Mouse (Mus musculus) heart, embryonic 14.5 days (tissue): ENCODE data around the gene Cd3eap. TPM values are rescaled to one million over a fixed set of nuclear protein-coding genes. Genes with fewer than 3 reads are reported as not detected.

Experiments
- ATAC-seq: fragments of 200-750 bp; cut with Nextera tagmentation; 2 replicates; pipeline ENCODE4 v1.8.0; 2017; ENCODE audit warnings: low read depth, moderate TSS enrichment; ENCODE audit not compliant: insufficient number of reproducible peaks, insufficient read depth, low FRiP score
- H3K27ac ChIP-seq, 2 experiments: fragments of 200-500 bp in 1 of 2; fragments of 300-500 bp in 1 of 2; sonication (generic) in 1 of 2; replicated peaks in 1 of 2; 2 replicates each; pipeline ENCODE4 v1.5.1; 2012 to 2014; ENCODE audit warnings: low read depth in 2 of 2, low read length in 2 of 2, control low read depth in 1 of 2, mild to moderate bottlenecking in 1 of 2, mixed read lengths in 1 of 2; ENCODE audit not compliant: control insufficient read depth in 1 of 2, insufficient read depth in 1 of 2
- H3K27me3 ChIP-seq: fragments of 300-500 bp; sonication (generic); 2 replicates; pipeline ENCODE4 v1.6.1; 2014; ENCODE audit warnings: mild to moderate bottlenecking, low read length, control low read depth; ENCODE audit not compliant: control insufficient read depth, insufficient read depth
- H3K36me3 ChIP-seq: fragments of 300-500 bp; sonication (generic); 2 replicates; pipeline ENCODE4 v1.6.1; 2014; ENCODE audit warnings: mild to moderate bottlenecking, control low read depth, low read length, mixed read lengths; ENCODE audit not compliant: control insufficient read depth, insufficient read depth
- H3K4me1 ChIP-seq, 2 experiments: fragments of 200-500 bp in 1 of 2; fragments of 300-500 bp in 1 of 2; sonication (generic) in 1 of 2; 2 replicates each; pipeline ENCODE4 v1.6.1; 2012 to 2014; ENCODE audit warnings: low read length in 2 of 2, control low read depth in 1 of 2, mixed read lengths in 1 of 2; ENCODE audit not compliant: control insufficient read depth in 2 of 2, insufficient read depth in 2 of 2
- H3K4me2 ChIP-seq: fragments of 300-500 bp; sonication (generic); 2 replicates; pipeline ENCODE4 v1.6.1; 2014; ENCODE audit warnings: mild to moderate bottlenecking, low read length
- H3K4me3 ChIP-seq, 2 experiments: fragments of 200-500 bp in 1 of 2; fragments of 300-500 bp in 1 of 2; sonication (generic) in 1 of 2; 2 replicates each; pipeline ENCODE4 v1.5.1; 2012 to 2014; ENCODE audit warnings: low read length in 2 of 2, mild to moderate bottlenecking in 2 of 2, control low read depth in 1 of 2, low read depth in 1 of 2, moderate library complexity in 1 of 2; ENCODE audit not compliant: control insufficient read depth in 1 of 2, insufficient read depth in 1 of 2
- H3K9ac ChIP-seq: fragments of 300-500 bp; sonication (generic); 2 replicates; pipeline ENCODE4 v1.6.1; 2014; ENCODE audit warnings: mild to moderate bottlenecking, low read length
- H3K9me3 ChIP-seq: fragments of 300-500 bp; sonication (generic); 2 replicates; pipeline ENCODE4 v1.6.1; 2016; ENCODE audit warnings: low read length, control low read depth; ENCODE audit not compliant: control insufficient read depth
- WGBS: fragments of 180-500 bp; shearing (Covaris S2); extraction: QIAGEN DNeasy Blood & Tissue Kit; methylation state at CpG from one replicate; pipeline ENCODE4 v1.1.7; 2014; 5-methylcytosine and 5-hydroxymethylcytosine counted together
- polyA plus RNA-seq: library from polyadenylated mRNA; unstranded; fragments of >200 nt; fragmentation: Nextera tagmentation; extraction: Ambion mirVana; gene quantifications from 2 replicates; pipeline ENCODE4 v1.2.1, GENCODE M21; 2014

Gene Cd3eap
- polyA plus RNA-seq, 1 experiment from 2014 or later: 15.7 TPM

DNA sequence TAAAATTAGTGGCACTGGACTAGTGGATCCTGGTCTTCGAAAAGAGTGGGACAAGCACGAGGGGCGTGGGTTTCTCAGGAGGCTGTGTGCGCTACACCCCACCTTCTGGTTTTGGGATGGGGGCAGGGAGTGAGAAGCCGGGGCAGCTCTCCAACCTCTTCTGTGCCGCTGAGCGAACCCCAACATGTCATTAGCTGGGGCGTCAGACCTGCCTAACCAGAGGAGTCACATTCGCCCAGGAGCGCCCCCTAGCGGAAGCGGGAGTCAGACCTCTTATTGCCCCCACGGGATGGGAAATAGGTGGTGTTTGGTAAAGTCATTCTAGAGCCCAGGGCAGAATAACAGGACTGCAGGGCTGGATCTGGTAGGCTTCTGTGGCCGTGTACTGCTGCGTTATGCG is 2.4 kb upstream of the Cd3eap start:
- Histone ChIP-seq H3K9me3 (no peaks in the 10 kb centered on the region), H3K4me3 (peak overlapping the region; percentile 56 to 65), H3K9ac (peak overlapping the region; percentile 74), H3K27ac (peak overlapping the region; percentile 87 to 92), H3K36me3 (peaks cover 11% of the 10 kb centered on the region), H3K27me3 (no peaks in the 10 kb centered on the region), H3K4me2 (peak overlapping the region; percentile 80), H3K4me1 (peaks cover 24 to 43% of the 10 kb centered on the region in 2 experiments)
- ATAC-seq: no peak
- whole genome bisulfite sequencing: 5% methylated on average over 16 of the region's 16 CpGs

DNA sequence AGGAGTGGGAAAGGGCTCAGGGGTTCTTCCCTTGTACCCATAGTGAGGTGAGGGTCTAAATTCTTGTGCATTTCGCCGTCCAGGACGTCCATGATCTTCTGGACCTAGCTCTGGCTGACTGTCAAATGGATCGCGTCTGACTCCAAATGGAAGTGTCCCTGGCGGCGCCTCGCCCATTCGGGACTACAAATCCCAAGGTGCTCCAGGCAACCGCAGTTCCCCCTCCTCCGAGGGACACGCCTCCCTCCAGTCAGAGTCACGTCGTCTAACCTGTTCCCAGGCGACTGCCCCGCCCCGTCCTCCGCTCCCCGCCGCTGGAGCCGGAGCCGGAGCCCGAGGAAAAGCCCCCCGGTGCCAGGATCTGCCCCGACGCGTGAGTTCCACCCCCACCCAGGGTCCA is 1.7 kb upstream of the Cd3eap start:
- H3K9ac ChIP-seq: peak overlapping the region; percentile 74
- no peaks in the 10 kb centered on the region for H3K27me3 ChIP-seq
- H3K27ac ChIP-seq: peak overlapping the region; percentile 87 to 92
- no peaks in the 10 kb centered on the region for H3K9me3 ChIP-seq
- H3K36me3 ChIP-seq: peaks cover 19% of the 10 kb centered on the region
- peak overlapping the region; percentile 56 to 65 for H3K4me3 ChIP-seq
- peak overlapping the region; percentile 80 for H3K4me2 ChIP-seq
- ATAC-seq: peak; percentile 76
- peaks cover 24 to 43% of the 10 kb centered on the region in 2 experiments for H3K4me1 ChIP-seq
- under 1% methylated on average over 27 of the region's 27 CpGs for WGBS

DNA sequence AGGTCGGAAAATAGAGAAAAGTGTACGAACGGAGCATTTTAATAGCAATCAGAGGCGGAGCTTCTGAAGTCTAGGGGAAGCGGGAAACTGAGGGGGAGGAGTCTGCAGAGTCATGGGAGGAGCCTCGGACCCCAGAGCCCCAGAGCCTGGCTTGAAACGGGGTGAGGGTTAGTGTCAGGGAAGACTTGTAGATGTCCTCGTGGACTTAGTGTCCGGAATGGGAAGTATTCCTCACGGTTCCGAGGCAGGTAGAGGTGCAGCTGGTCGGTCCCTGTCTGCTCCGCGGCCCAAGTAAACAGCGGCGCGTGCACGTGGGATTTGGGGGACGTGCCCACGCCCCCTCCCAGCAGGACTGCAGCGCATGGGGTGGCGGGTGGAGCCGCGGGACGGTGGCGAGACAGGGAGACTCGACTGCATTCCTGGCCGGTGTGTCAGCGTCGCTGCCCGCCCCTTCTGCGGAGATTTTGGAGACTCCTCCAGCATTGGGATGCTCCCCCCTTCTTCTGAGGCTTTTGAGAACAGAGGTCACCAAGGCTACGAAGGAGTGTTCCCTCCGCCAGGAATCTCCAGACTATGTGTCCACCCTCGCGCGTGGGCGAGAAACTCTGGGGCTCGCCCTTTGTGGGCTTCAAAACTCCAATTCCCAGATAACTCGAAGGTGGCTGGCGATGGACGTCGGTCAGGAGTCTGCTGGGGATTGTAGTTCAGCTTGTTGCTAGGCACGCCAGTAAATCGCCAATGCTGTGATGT is 784 bp upstream of the Cd3eap start:
- no peaks in the 10 kb centered on the region for H3K9me3 ChIP-seq
- peaks cover 24 to 43% of the 10 kb centered on the region in 2 experiments for H3K4me1 ChIP-seq
- peak; percentile 52 for ATAC-seq
- peak overlapping the region; percentile 56 to 65 for H3K4me3 ChIP-seq
- peak overlapping the region; percentile 74 for H3K9ac ChIP-seq
- no peaks in the 10 kb centered on the region for H3K27me3 ChIP-seq
- H3K36me3 ChIP-seq: peaks cover 26% of the 10 kb centered on the region
- under 1% methylated on average over 45 of the region's 45 CpGs for WGBS
- peak overlapping the region; percentile 46 to 92 for H3K27ac ChIP-seq
- peak overlapping the region; percentile 80 for H3K4me2 ChIP-seq

DNA sequence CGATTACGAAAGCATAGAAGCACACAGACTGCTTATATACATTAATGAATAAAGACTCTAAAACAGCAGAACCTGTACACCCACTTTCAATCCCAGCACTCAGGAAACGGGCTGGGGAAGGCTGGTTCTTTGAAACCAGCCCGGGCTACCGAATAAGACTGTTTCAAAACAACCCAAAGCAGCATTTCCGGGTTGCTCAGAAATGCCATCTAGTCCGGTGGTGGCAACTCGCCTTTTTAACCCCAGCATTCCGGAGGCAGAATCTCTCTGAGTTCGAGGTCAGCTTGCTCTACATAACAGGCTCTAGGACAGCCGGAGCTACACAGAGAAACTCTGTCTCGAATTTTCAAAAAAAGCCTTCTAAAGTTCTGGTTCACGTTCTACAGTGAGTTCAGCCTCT is 649 bp downstream of the Cd3eap start:
- peaks cover 37% of the 10 kb centered on the region for H3K36me3 ChIP-seq
- whole genome bisulfite sequencing: 19% methylated on average over 13 of the region's 13 CpGs
- no peaks in the 10 kb centered on the region for H3K9me3 ChIP-seq
- peak overlapping the region; percentile 34 to 65 for H3K4me3 ChIP-seq
- H3K27me3 ChIP-seq: no peaks in the 10 kb centered on the region
- peaks cover 21 to 36% of the 10 kb centered on the region in 2 experiments for H3K4me1 ChIP-seq
- H3K27ac ChIP-seq: 0 out of 4 replicates have a peak overlapping the region, but pooled peaks of 1 of the 2 experiments have one; percentile 92
- peak overlapping the region; percentile 74 for H3K9ac ChIP-seq
- ATAC-seq: no peak
- peak overlapping the region; percentile 80 for H3K4me2 ChIP-seq

DNA sequence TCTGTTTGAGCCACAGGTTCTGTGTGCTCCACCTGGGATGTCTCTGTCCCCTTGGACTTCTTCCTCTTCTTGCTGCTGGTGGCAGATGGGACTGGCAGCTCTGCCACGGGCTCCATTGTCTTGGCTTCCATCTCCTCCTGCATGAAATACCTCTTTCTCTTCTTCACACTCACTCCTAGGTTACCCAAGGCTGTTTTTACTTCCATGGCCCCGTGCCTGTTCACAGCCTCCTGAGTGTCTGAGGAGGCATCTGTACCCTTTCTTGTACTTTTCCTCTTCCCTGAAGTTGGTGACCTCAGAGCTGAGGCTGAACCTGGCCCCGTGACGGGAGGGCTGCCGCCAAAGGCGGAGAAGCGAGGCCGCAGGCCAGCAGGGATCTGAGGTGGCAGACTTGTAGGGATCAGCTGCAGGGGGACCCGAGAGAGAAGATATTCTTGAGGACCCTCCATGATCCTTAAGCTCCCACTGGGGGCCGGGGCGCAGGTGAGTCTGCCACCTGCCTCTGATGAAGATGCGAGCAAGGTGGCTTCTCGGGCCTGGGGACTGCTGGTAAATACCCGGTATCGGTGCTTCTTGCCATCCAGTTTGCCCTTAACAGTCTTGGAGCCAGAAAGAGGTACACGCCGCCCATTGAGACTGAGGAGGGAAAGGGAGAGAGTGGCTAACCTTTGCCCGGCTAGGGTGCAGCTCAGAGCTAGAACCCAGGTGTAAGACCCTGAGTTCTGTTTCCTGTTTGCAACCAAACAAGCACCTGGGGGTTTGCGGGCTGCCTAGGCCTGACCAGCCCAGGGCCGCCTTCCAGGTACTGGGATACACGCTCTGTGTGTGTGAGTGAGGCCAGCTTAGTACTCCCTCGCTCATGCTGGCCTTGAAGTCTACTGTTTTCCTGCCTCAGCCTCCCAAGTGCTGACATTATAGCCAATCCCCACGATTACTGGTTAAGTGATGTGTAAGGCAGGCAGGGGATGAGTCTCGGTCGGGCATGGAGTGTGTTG is 1.6 kb downstream of the Cd3eap start:
- Histone ChIP-seq H3K27ac (no peak overlapping the region), H3K9ac (peak overlapping the region; percentile 74), H3K27me3 (no peaks in the 10 kb centered on the region), H3K4me2 (peak overlapping the region; percentile 80), H3K36me3 (peaks cover 46% of the 10 kb centered on the region), H3K4me1 (peaks cover 12 to 26% of the 10 kb centered on the region in 2 experiments; a peak in 3 of 4 replicates), H3K9me3 (no peaks in the 10 kb centered on the region), H3K4me3 (peak overlapping the region in 1 of 2 experiments; percentile 65; a peak in 1 of 4 replicates)
- 92% methylated on average over 25 of the region's 25 CpGs for WGBS
- no peak for ATAC-seq

DNA sequence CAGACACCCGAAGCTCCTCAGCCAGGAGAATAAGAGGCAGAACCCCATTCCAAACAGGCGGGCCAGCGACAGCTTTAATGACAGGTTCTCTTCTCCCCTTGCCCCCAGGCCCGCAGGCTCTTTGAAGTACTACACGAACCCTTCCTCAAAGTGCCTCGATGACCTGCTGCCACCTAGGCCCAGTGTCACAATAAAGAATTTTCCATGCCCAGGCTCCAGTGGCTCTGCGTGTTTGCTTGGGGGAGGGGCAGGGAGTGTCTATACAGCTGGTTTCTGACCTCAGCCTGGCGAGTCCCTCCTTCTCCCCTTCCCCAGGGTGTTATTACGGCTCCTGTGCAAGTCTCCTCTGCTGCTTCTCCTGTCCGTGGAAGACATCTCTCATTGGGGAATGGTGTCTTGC is 3.0 kb downstream of the Cd3eap start:
- Histone ChIP-seq H3K4me1 (peaks cover 2 to 15% of the 10 kb centered on the region in 2 experiments; a peak in 3 of 4 replicates), H3K4me2 (no peak overlapping the region), H3K9ac (no peak overlapping the region), H3K36me3 (peaks cover 60% of the 10 kb centered on the region), H3K9me3 (no peaks in the 10 kb centered on the region), H3K27ac (no peak overlapping the region), H3K4me3 (no peak overlapping the region), H3K27me3 (no peaks in the 10 kb centered on the region)
- 80% methylated on average over 10 of the region's 10 CpGs for WGBS
- ATAC-seq: no peak

DNA sequence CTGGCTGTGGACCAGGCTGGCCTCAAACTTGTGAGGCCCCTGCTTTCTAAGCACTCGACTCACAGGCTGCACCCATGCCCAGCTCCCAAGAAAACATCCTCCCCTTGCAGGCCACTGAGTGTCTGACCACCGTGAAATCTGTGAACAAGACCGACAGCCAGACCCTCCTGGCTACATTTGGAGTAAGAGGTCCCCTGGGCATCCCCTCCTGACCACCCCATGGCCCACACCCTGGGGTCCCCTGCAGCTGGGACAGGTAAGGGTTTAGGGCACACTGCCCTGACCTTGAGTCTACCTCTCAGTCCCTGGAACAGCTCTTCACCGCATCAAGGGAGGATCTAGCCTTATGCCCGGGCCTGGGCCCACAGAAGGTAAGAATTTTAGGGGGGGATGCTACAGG is 4.3 kb downstream of the Cd3eap start:
- H3K27me3 ChIP-seq: no peaks in the 10 kb centered on the region
- 86% methylated on average over 5 of the region's 5 CpGs for WGBS

More for the DNA sequence above, 4.3 kb downstream of the Cd3eap start:
- ATAC-seq: no peak
- Histone ChIP-seq H3K9ac (no peak overlapping the region), H3K4me2 (no peak overlapping the region), H3K4me3 (no peak overlapping the region), H3K27ac (no peak overlapping the region), H3K9me3 (no peaks in the 10 kb centered on the region), H3K4me1 (peaks cover 0 to 11% of the 10 kb centered on the region in 2 experiments; a peak in 2 of 4 replicates), H3K36me3 (peaks cover 70% of the 10 kb centered on the region)
